Mouse (Mus musculus) liver, embryonic 14.5 days (tissue): ENCODE results near the gene Gpr4. TPM values are rescaled to one million over a fixed set of nuclear protein-coding genes. Genes with fewer than 3 reads are reported as not detected.

ENCODE experiments used
- ATAC-seq: fragments of 200-750 bp; cut with Nextera tagmentation; 2 replicates; pipeline ENCODE4 v1.8.0; 2017; ENCODE audit warnings: moderate number of reproducible peaks, mild to moderate bottlenecking, moderate library complexity; ENCODE audit not compliant: insufficient read depth
- DNase-seq, 3 experiments: peaks; one replicate each; pipeline ENCODE4 v3.0.0-alpha.2; 2012 to 2013; ENCODE audit warnings: low read depth in 3 of 3, low spot score in 3 of 3
- H3K27ac ChIP-seq: fragments of 300-500 bp; sonication (generic); 2 replicates; pipeline ENCODE4 v1.5.1; 2014; ENCODE audit warnings: moderate library complexity, mild to moderate bottlenecking, control low read depth, inconsistent platforms
- H3K27me3 ChIP-seq: fragments of 300-500 bp; sonication (generic); 2 replicates; pipeline ENCODE4 v1.6.1; 2014; ENCODE audit warnings: mild to moderate bottlenecking, low read length, moderate library complexity; ENCODE audit not compliant: control insufficient read depth, insufficient read depth
- H3K36me3 ChIP-seq: fragments of 300-500 bp; sonication (generic); replicated peaks from 2 replicates; pipeline ENCODE4 v1.6.1; 2014; ENCODE audit warnings: low read depth; ENCODE audit not compliant: control insufficient read depth, insufficient read depth
- H3K4me1 ChIP-seq, 2 experiments: fragments of 200-500 bp in 1 of 2; fragments of 300-500 bp in 1 of 2; sonication (generic) in 1 of 2; replicated peaks; 2 replicates each; pipeline ENCODE4 v1.6.1; 2012 to 2014; ENCODE audit warnings: antibody characterized with exemption in 1 of 2, inconsistent platforms in 1 of 2, low read length in 1 of 2; ENCODE audit not compliant: control insufficient read depth in 2 of 2, insufficient read depth in 2 of 2
- H3K4me2 ChIP-seq: fragments of 300-500 bp; sonication (generic); 2 replicates; pipeline ENCODE4 v1.6.1; 2014; ENCODE audit warnings: low read depth, mild to moderate bottlenecking, control low read depth, moderate library complexity
- H3K4me3 ChIP-seq, 2 experiments: fragments of 200-500 bp in 1 of 2; fragments of 300-500 bp in 1 of 2; sonication (generic) in 1 of 2; 2 replicates each; pipeline ENCODE4 v1.5.1; 2012 to 2014; ENCODE audit warnings: low read depth in 2 of 2, low read length in 2 of 2, mild to moderate bottlenecking in 2 of 2, control low read depth in 1 of 2, inconsistent platforms in 1 of 2, moderate library complexity in 1 of 2; ENCODE audit not compliant: insufficient read depth in 1 of 2
- H3K9ac ChIP-seq: fragments of 300-500 bp; sonication (generic); replicated peaks from 2 replicates; pipeline ENCODE4 v1.6.1; 2014; ENCODE audit warnings: mild to moderate bottlenecking, control low read depth, moderate library complexity
- H3K9me3 ChIP-seq: fragments of 300-500 bp; sonication (generic); 2 replicates; pipeline ENCODE4 v1.6.1; 2016; ENCODE audit warnings: low read length, mixed read lengths; ENCODE audit not compliant: control insufficient read depth
- CTCF ChIP-seq: IDR thresholded peaks from 2 replicates; pipeline ENCODE4 v1.5.1; 2016; ENCODE audit warnings: antibody characterized with exemption, low read depth, control low read depth
- EP300 ChIP-seq: IDR thresholded peaks from 2 replicates; pipeline ENCODE4 v1.6.1; 2016; ENCODE audit warnings: antibody characterized with exemption, low read depth
- WGBS: fragments of 180-500 bp; shearing (Covaris S2); extraction: QIAGEN DNeasy Blood & Tissue Kit; methylation state at CpG from one replicate; pipeline ENCODE4 v1.1.7; 2014; ENCODE audit not compliant: insufficient replicate concordance; 5-methylcytosine and 5-hydroxymethylcytosine counted together
- polyA plus RNA-seq, 2 experiments: library from polyadenylated mRNA; depleted of rRNA in 1 of 2; stranded (reverse) in 1 of 2; unstranded in 1 of 2; fragments of >200 nt; fragmentation: Nextera tagmentation in 1 of 2; extraction: Ambion mirVana in 1 of 2; gene quantifications; 2 replicates each; pipeline versions ENCODE4 v1.2.1 to v1.2.3; 2012 to 2014

Gene Gpr4
- polyA plus RNA-seq, 2 experiments: 0.10 to 0.35 TPM

DNA sequence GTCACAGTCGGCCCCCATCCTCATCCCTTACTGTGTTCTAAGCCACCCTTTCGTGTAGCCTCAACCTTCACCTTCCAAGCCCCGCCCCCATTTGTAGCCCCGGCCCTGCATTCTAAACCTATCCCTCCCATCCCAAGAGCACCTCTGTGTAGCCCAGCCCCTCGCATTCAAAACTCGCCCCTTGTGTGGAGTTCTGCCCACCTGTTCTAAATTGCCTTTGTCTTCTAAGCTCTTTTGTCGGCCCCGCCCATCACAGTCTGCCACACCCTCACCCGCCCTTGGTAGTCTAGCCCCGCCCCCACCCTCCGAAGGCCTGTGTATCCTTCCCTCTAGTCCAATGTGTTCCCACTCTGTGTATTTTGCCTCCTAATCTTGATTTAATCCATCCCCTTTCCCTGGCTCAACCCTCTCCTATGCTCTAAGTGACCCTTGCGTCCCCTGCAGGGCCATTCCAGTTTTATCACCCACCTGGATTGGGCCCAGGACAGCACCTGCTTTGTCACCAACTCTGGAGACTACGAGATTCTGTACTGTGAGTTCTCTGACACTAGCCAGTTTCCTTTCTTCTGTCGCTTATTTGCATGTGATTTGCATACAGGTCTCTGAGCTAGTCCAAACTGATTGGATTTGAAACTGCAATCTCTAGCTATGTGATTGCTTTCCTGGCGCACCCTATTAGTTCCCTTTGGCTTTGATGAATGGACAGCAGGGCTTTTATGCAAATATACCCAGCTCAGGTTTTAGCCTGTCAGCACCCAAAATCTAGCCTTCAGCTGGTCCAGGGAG is 10.1 kb upstream of the Gpr4 start:
- H3K27me3 ChIP-seq: no peaks in the 10 kb centered on the region
- no peak for DNase-seq
- no peak for TF ChIP-seq EP300
- TF ChIP-seq CTCF: no peak
- H3K36me3 ChIP-seq: no peaks in the 10 kb centered on the region
- H3K4me3 ChIP-seq: no peak overlapping the region
- no peaks in the 10 kb centered on the region; a peak in 1 of 4 replicates for H3K4me1 ChIP-seq
- WGBS: 47% methylated on average over 15 of the region's 15 CpGs
- no peak overlapping the region for H3K4me2 ChIP-seq
- no peaks in the 10 kb centered on the region for H3K9me3 ChIP-seq
- no peak overlapping the region for H3K9ac ChIP-seq
- no peak overlapping the region for H3K27ac ChIP-seq
- no peak for ATAC-seq

DNA sequence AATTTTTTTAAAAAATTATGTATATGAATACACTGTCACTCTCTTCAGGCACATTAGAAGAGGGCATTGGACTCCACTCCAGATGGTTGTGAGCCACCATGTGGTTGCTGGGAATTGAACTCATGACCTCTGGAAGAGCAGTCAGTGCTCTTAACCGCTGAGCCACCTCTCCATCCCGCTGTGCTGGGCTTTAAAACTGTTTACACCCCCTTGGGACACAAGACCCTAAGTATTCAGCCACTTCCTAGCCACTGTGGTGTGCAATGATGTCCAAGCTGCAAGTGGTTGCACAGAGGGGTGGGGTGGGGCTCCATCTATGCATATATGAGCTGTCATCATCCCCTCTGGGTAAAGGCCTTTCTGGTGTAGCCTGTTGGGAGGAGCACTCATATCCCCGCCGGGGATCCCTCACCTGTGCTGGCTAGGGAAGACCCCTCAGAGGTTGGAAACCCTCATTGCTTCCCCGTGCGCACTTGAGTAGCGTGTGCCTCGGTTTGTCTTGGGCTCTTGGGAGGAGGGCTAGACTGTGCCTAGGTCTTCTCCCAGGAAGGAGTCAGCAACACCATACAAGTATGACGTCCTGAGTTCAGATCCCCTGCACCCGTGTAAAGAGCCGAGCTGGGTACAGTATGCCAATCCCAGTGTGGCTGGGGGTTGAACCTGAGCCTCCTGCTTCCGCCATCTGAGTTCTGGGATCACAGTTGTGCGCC is 4.0 kb upstream of the Gpr4 start:
- no peak for TF ChIP-seq EP300
- TF ChIP-seq CTCF: no peak
- Histone ChIP-seq H3K36me3 (no peaks in the 10 kb centered on the region), H3K27ac (no peak overlapping the region), H3K9me3 (no peaks in the 10 kb centered on the region; the same call in 1 of the 2 replicates), H3K4me3 (no peak overlapping the region), H3K9ac (no peak overlapping the region), H3K4me1 (no peaks in the 10 kb centered on the region; a peak in 1 of 4 replicates), H3K4me2 (no peak overlapping the region), H3K27me3 (peaks cover 21% of the 10 kb centered on the region)
- 66% methylated on average over 13 of the region's 13 CpGs for WGBS
- ATAC-seq (no peak), DNase-seq (no peak)

DNA sequence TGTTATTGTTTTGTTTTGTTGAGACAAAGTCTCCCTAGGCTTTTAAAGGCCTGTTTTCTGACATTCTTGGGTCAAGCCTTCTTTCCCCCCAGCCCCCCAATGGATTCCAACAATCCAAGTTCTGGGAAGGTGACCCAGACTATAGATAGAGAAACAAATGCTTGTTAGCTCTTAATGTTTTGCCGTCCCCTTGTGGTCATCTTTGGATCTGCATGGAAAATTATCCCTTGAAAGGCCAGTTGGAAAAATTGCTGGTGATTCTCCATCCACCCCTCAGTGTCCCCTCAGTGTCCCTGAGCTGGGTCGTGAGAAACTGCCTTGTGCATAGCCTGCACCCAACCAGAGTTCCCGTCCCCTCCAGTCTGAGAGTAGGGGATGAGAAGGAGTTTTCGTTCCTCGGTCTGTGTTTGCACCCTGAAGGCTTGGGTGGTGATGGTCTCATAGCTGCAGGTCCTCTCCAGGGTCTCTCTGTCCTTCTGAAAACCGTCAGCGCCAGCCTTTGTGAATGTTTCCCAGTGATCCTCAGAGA is 3.3 kb upstream of the Gpr4 start:
- Histone ChIP-seq H3K4me1 (no peaks in the 10 kb centered on the region; a peak in 1 of 4 replicates), H3K27me3 (peaks cover 25% of the 10 kb centered on the region), H3K9ac (no peak overlapping the region), H3K4me2 (no peak overlapping the region), H3K9me3 (no peaks in the 10 kb centered on the region; the same call in 1 of the 2 replicates), H3K4me3 (no peak overlapping the region), H3K27ac (no peak overlapping the region), H3K36me3 (no peaks in the 10 kb centered on the region)
- DNase-seq (peak in 1 of 3 experiments; percentile 24), ATAC-seq (no peak)
- WGBS: 43% methylated on average over 7 of the region's 7 CpGs
- peak; percentile 76 for TF ChIP-seq CTCF
- TF ChIP-seq EP300: no peak

DNA sequence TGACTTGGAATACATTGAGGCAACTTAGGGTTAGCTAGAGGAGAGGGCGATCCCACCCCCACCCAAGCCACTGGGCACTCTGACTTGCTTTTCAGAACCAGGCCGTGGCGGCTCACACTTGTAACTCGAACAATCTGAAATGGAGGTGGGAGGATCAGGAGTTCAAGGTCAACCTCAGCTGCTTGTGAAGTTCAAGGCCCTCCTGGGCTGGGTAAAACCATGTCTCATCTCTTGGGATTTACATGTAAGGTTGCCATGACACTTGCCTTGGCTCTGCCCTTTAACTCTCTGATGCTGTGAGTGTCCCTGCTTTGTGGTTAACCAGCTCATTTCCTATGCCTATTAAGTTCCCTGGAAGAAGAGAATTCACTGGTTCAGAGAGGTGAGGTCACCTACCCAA is 2.8 kb upstream of the Gpr4 start:
- no peaks in the 10 kb centered on the region for H3K36me3 ChIP-seq
- no peak overlapping the region for H3K4me3 ChIP-seq
- H3K9me3 ChIP-seq: no peaks in the 10 kb centered on the region; the same call in 1 of the 2 replicates
- H3K27ac ChIP-seq: no peak overlapping the region
- H3K27me3 ChIP-seq: peaks cover 28% of the 10 kb centered on the region
- WGBS: 65% methylated on average over 4 of the region's 4 CpGs
- H3K4me2 ChIP-seq: no peak overlapping the region
- TF ChIP-seq EP300: no peak
- TF ChIP-seq CTCF: no peak
- ATAC-seq (no peak), DNase-seq (no peak)
- H3K9ac ChIP-seq: no peak overlapping the region
- no peaks in the 10 kb centered on the region; a peak in 1 of 4 replicates for H3K4me1 ChIP-seq

DNA sequence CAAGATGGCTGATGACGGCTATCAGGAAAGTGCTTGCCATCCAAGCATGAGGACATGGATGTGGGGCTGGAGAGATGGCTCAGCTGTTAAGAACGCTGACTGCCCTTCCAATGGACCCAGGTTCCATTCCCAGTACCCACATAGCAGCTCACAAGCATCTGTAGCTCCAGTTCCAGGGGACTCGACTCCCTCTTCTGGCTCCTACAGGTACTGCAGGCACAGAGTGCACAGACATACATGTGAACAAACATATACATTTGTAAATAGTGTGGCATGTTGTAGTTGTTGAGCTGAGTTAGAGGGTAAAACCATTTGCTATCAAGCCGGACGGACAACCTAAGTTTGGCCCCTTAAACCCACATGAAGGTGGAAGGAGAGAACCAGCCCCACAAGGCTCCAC is 2.3 kb upstream of the Gpr4 start:
- Histone ChIP-seq H3K27ac (no peak overlapping the region), H3K36me3 (no peaks in the 10 kb centered on the region), H3K4me3 (no peak overlapping the region), H3K9me3 (no peaks in the 10 kb centered on the region; the same call in 1 of the 2 replicates), H3K4me2 (no peak overlapping the region), H3K4me1 (no peaks in the 10 kb centered on the region; a peak in 1 of 4 replicates), H3K27me3 (peaks cover 31% of the 10 kb centered on the region), H3K9ac (no peak overlapping the region)
- DNase-seq (no peak), ATAC-seq (no peak)
- 68% methylated on average over 5 of the region's 5 CpGs for WGBS
- TF ChIP-seq CTCF (peak; percentile 70), EP300 (no peak)
